Mouse (Mus musculus) hindbrain, embryonic 14.5 days (tissue): Measurements from ENCODE around the gene Man2b2. TPM values are rescaled to one million over a fixed set of nuclear protein-coding genes. Genes with fewer than 3 reads are reported as not detected.

Source experiments
- ATAC-seq: fragments of 200-750 bp; cut with Nextera tagmentation; 2 replicates; pipeline ENCODE4 v1.8.0; 2017; ENCODE audit warnings: moderate number of reproducible peaks, mild to moderate bottlenecking, moderate TSS enrichment, moderate library complexity; ENCODE audit not compliant: low FRiP score
- DNase-seq: peaks from one replicate; pipeline ENCODE4 v3.0.0-alpha.2; 2015; ENCODE audit warnings: low spot score
- H3K27ac ChIP-seq: fragments of 300-500 bp; sonication (generic); 2 replicates; pipeline ENCODE4 v1.5.1; 2014; ENCODE audit warnings: mild to moderate bottlenecking, moderate library complexity
- H3K27me3 ChIP-seq: fragments of 300-500 bp; sonication (generic); 2 replicates; pipeline ENCODE4 v1.6.1; 2014; ENCODE audit warnings: mild to moderate bottlenecking, low read length, mixed read lengths; ENCODE audit not compliant: control insufficient read depth, insufficient read depth
- H3K36me3 ChIP-seq: fragments of 300-500 bp; sonication (generic); replicated peaks from 2 replicates; pipeline ENCODE4 v1.6.1; 2014; ENCODE audit not compliant: control insufficient read depth, insufficient read depth
- H3K4me1 ChIP-seq: fragments of 300-500 bp; sonication (generic); replicated peaks from 2 replicates; pipeline ENCODE4 v1.6.1; 2014; ENCODE audit warnings: antibody characterized with exemption, low read length, mixed read lengths; ENCODE audit not compliant: control insufficient read depth, insufficient read depth
- H3K4me2 ChIP-seq: fragments of 300-500 bp; sonication (generic); replicated peaks from 2 replicates; pipeline ENCODE4 v1.6.1; 2014; ENCODE audit warnings: mild to moderate bottlenecking, moderate library complexity
- H3K4me3 ChIP-seq: fragments of 300-500 bp; sonication (generic); replicated peaks from 2 replicates; pipeline ENCODE4 v1.5.1; 2014; ENCODE audit warnings: mild to moderate bottlenecking, low read length
- H3K9ac ChIP-seq: fragments of 300-500 bp; sonication (generic); 2 replicates; pipeline ENCODE4 v1.6.1; 2014
- H3K9me3 ChIP-seq: fragments of 300-500 bp; sonication (generic); 2 replicates; pipeline ENCODE4 v1.6.1; 2016; ENCODE audit warnings: low read length; ENCODE audit not compliant: control insufficient read depth
- WGBS: fragments of 180-500 bp; shearing (Covaris S2); extraction: QIAGEN DNeasy Blood & Tissue Kit; methylation state at CpG from one replicate; pipeline ENCODE4 v1.1.7; 2014; 5-methylcytosine and 5-hydroxymethylcytosine counted together
- polyA plus RNA-seq: library from polyadenylated mRNA; unstranded; fragments of >200 nt; fragmentation: Nextera tagmentation; extraction: Ambion mirVana; gene quantifications from 2 replicates; pipeline ENCODE4 v1.2.1, GENCODE M21; 2014

Gene Man2b2
- polyA plus RNA-seq, 1 experiment from 2014 or later, result 13.9 TPM

DNA sequence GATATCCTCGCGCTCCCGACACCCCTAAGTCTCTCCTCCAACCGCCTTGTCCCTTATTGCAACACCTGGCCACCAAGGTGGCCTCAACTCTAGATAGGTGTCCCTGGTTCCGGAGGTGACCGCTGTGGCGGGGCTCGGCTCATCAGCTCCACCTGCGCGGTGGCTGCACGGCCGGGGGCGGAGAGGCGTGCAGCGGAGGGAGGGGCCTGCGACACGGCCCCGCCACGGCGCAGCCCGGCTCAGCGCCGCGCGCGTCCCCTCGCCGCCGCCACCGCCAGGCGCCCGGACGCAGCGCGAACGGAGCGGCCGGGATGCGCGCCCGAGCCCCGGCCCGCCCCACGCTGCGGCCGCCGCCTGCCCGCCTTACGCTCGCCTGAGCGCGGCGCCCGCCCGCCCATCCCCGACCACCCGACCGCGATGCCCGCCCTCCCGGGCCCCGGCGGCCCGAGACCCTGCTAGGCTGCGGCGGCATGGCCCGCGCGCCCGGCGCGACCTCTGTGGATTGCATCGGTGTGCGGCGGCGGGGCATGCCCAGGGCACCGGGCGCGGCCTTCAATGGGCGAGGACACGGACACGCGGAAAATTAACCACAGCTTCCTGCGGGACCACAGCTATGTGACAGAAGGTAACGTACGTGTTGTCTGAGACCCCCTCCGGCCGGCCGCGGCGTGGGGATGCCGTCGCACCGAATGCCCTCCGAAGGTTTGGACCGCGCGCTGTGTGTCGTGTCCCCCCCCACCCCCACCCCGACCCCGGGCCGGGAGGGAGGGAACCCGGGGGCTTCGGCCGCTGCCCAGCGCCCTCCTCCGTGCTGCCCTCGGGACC, 38.0 kb upstream of the Man2b2 start, which contains the start of gene Ppp2r2c:
Gene Ppp2r2c (plus strand): TSS at position 248 of the 825 bp plus-strand sequence.
- ATAC-seq, result peak; percentile 75
- under 1% methylated on average over 62 of the region's 108 CpGs for WGBS
- peaks cover 64% of the 10 kb centered on the region for H3K27me3 ChIP-seq

DNA sequence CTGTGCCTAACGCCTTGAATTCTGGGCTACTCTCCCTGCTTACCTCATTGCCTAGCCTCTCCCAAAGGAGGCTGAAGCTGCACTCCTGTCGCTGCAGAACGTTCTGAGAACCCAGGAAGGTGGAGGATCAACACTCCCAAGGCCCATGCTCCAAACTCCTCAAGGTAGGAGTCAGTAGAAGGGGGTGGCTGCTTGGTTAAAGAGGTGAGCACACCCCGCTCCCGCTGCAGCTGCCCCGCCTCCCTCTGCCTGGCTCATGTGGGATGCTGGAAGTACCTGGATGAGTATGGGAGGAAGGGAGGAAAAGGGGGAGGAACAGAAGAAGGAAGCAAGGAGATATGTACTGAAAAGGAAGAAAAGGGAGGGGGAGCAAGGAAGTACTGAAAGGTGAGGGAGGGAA, 37.1 kb upstream of the Man2b2 start:
- no peak for DNase-seq
- H3K27me3 ChIP-seq, result peaks cover 64% of the 10 kb centered on the region
- H3K36me3 ChIP-seq, result no peaks in the 10 kb centered on the region
- no peaks in the 10 kb centered on the region; the same call in 1 of the 2 replicates for H3K4me1 ChIP-seq
- no peak overlapping the region for H3K27ac ChIP-seq
- peak overlapping the region; percentile 81 for H3K9ac ChIP-seq
- H3K4me3 ChIP-seq, result peak overlapping the region; percentile 63
- H3K9me3 ChIP-seq, result 0 out of 2 replicates have a peak, but pooled peaks cover 4% of the 10 kb centered on the region
- 3% methylated on average over 6 of the region's 6 CpGs for WGBS
- H3K4me2 ChIP-seq, result peak overlapping the region; percentile 77
- ATAC-seq, result no peak

More for the DNA sequence above, 38.0 kb upstream of the Man2b2 start, which contains the start of gene Ppp2r2c:
- H3K4me1 ChIP-seq, result no peaks in the 10 kb centered on the region; the same call in 1 of the 2 replicates
- peak within 1 kb of the TSS; percentile 63 for H3K4me3 ChIP-seq
- H3K9me3 ChIP-seq, result 0 out of 2 replicates have a peak, but pooled peaks cover 4% of the 10 kb centered on the region
- peak within 1 kb of the TSS; percentile 81 for H3K9ac ChIP-seq
- peak within 1 kb of the TSS; percentile 82 for H3K27ac ChIP-seq
- peak; percentile 38 for DNase-seq
- no peaks in the 10 kb centered on the region for H3K36me3 ChIP-seq
- H3K4me2 ChIP-seq, result peak within 1 kb of the TSS; percentile 77

DNA sequence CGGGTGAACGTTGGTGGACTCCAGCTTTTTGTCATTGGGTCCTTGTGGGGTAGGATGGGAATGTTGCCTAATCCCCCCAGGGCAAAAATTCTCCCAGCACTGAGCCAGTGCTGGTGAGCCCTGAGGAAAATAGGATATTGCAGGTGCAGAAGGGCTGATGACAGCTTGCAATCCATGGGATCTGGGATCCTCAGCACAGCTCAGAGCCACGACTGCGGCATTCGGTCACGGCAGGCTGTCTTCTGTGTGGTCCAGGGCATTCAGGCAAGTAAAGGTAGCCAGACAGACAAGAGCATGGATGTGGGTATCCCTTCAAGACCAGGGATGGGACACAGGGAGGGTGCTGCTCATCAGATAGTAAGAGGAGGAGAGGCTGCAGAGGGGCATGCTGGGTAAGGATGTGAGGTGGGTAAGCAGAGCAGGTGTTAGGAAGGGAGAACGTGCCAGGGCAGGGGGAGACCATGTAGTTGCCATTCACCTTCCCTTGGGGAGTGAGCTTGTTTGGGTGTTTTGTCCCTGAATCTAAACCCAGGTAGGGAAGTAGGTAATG, 36.3 kb upstream of the Man2b2 start:
- 0 out of 2 replicates have a peak, but pooled peaks cover 2% of the 10 kb centered on the region for H3K9me3 ChIP-seq
- DNase-seq (no peak), ATAC-seq (no peak)
- H3K4me3 ChIP-seq, result no peak overlapping the region
- H3K4me2 ChIP-seq, result peak overlapping the region; percentile 77
- H3K9ac ChIP-seq, result no peak overlapping the region
- WGBS, result 65% methylated on average over 7 of the region's 7 CpGs
- H3K36me3 ChIP-seq, result no peaks in the 10 kb centered on the region
- no peak overlapping the region for H3K27ac ChIP-seq
- peaks cover 63% of the 10 kb centered on the region for H3K27me3 ChIP-seq
- no peaks in the 10 kb centered on the region; the same call in 1 of the 2 replicates for H3K4me1 ChIP-seq

DNA sequence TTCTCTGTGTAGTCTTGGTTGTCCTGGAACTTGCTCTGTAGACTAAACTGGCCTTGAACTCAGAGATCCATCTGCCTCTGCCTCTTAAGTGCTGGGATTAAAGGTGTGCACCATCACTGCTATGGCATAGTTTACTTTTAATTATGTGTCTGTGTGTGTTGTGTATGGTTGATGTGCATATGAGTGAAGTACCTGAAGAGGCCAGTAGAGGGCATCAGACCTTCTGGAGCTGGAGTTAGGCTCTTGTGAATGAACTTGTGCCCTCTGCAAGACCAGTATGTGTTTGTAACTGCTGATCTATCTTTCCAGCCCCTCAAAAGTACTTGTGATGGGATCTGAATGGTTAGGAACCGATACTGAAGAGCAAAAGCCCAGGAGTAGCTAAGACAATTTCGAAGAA, 30.6 kb upstream of the Man2b2 start:
- H3K4me3 ChIP-seq, result no peak overlapping the region
- no peak for ATAC-seq
- no peak overlapping the region for H3K9ac ChIP-seq
- 94% methylated on average over 2 of the region's 2 CpGs for WGBS
- H3K9me3 ChIP-seq, result no peaks in the 10 kb centered on the region
- DNase-seq, result no peak
- H3K27me3 ChIP-seq, result peaks cover 13% of the 10 kb centered on the region
- no peaks in the 10 kb centered on the region for H3K36me3 ChIP-seq
- no peak overlapping the region for H3K27ac ChIP-seq
- no peaks in the 10 kb centered on the region for H3K4me1 ChIP-seq
- H3K4me2 ChIP-seq, result no peak overlapping the region

DNA sequence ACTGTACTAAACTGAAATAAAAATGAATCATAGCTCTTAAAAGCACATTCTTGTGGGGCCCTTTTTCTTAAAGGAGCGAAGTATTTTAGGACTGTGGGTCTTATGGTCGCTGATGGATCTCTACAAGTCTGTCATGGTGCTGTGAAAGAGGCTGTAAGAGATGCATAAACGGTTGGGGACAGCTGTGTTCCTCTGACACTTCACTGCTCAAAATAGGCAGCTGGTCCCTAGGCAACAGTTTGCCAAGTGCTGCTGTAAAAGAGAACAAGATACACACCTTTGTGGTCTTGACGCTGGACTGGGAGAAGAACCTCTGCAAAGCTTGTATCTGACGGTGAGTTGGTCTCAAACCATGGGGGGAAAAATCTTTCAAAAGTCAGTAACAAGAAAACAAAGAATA, 27.1 kb upstream of the Man2b2 start:
- DNase-seq, result no peak
- Histone ChIP-seq H3K9ac (no peak overlapping the region), H3K36me3 (no peaks in the 10 kb centered on the region), H3K27ac (no peak overlapping the region), H3K9me3 (no peaks in the 10 kb centered on the region), H3K4me2 (no peak overlapping the region), H3K4me1 (no peaks in the 10 kb centered on the region), H3K4me3 (no peak overlapping the region), H3K27me3 (no peaks in the 10 kb centered on the region)
- WGBS, result 70% methylated on average over 5 of the region's 5 CpGs
- ATAC-seq, result no peak

DNA sequence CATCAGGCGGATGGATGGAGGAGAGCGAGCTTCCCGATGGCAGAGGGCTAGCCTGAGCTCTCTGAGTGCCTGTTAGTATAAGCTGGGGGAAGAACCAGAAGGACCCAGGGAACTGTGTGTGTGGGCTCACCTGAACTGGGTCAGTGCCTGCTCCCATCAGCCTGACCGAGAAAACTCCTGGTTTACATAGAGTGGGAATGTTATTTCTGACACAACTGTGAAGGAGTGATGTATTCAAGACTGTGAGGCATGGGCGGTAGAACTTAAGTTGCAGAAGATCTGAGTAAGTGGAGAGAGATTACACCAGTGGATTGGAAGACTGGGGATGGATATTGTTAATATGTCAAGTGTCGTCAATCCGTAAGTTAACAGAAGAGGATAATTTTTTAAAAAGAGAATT, 26.1 kb upstream of the Man2b2 start:
- H3K36me3 ChIP-seq, result no peaks in the 10 kb centered on the region
- DNase-seq, result no peak
- no peaks in the 10 kb centered on the region for H3K4me1 ChIP-seq
- H3K9ac ChIP-seq, result no peak overlapping the region
- H3K27me3 ChIP-seq, result no peaks in the 10 kb centered on the region
- no peak overlapping the region for H3K27ac ChIP-seq
- 94% methylated on average over 7 of the region's 7 CpGs for WGBS
- H3K9me3 ChIP-seq, result no peaks in the 10 kb centered on the region
- no peak overlapping the region for H3K4me3 ChIP-seq
- no peak for ATAC-seq
- H3K4me2 ChIP-seq, result no peak overlapping the region

DNA sequence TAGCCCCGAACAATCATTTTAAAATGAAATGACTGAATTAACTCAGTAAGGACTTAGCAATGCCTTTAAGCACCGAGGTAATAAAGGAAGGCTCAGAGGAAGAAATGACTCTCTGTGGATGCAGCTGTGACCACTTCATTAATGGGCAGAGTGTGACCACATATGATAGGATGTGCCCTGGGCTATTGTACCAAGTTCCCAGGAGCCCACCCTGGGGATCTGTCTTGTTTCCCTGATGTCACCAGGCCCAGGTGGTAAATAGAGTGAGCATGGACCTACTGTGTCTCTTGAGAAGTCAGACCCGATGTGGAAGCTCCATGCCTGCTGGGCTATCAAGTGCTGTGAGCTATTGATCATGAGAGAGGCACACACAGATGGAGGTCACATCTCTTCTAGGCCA, 24.7 kb upstream of the Man2b2 start:
- Histone ChIP-seq H3K27ac (no peak overlapping the region), H3K4me3 (no peak overlapping the region), H3K9me3 (no peaks in the 10 kb centered on the region), H3K27me3 (no peaks in the 10 kb centered on the region), H3K4me1 (no peaks in the 10 kb centered on the region), H3K4me2 (no peak overlapping the region), H3K9ac (no peak overlapping the region), H3K36me3 (no peaks in the 10 kb centered on the region)
- no peak for ATAC-seq
- WGBS, result 51% methylated on average over 3 of the region's 3 CpGs
- DNase-seq, result no peak

DNA sequence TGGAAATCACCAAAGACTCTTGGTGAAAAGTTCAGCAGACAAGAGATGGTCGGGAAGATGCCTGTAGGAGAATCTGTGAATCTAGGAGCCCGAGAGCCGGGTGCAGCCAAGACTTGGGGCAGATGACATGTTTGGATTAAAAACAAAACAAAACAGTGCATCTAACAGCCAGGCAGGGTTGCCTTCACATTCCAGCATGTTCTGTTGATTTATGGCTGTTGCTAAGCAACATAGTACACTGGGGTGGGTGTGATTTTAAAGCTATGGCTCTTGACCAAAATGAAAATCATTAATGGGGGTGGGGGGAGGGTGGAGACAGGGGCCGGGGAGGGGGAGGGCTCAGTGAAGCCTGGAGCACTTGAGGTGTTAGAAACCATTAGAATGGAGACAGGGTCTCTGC, 21.1 kb upstream of the Man2b2 start:
- no peaks in the 10 kb centered on the region for H3K27me3 ChIP-seq
- no peaks in the 10 kb centered on the region for H3K36me3 ChIP-seq
- DNase-seq, result peak; percentile 34
- H3K9me3 ChIP-seq, result no peaks in the 10 kb centered on the region
- ATAC-seq, result no peak
- no peak overlapping the region for H3K4me2 ChIP-seq
- no peaks in the 10 kb centered on the region for H3K4me1 ChIP-seq
- H3K4me3 ChIP-seq, result no peak overlapping the region
- H3K9ac ChIP-seq, result no peak overlapping the region
- H3K27ac ChIP-seq, result no peak overlapping the region
- 38% methylated on average over 4 of the region's 4 CpGs for WGBS

DNA sequence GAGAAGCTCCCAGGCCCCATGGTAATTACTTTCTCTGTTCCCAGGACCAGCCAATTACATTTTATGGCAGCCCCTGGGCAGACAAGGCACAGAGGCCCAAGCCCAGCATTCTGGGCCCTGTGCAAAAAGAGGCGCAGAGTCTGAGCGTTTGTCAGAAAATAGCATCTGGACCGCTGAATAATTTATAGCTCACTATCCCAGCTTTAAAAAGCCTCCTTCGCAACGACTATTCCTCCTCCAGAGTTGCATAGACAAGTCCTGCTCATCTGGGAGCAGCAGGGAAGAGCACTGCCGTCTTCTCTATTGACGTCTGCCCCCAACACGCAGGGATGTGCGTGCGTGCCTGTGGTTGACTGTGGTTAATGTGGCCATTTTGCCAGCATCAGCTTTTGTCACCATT, 14.0 kb upstream of the Man2b2 start:
- no peak overlapping the region for H3K4me2 ChIP-seq
- ATAC-seq (peak; percentile 62), DNase-seq (no peak)
- H3K9me3 ChIP-seq, result no peaks in the 10 kb centered on the region
- no peaks in the 10 kb centered on the region for H3K27me3 ChIP-seq
- WGBS, result 48% methylated on average over 10 of the region's 10 CpGs
- H3K36me3 ChIP-seq, result no peaks in the 10 kb centered on the region
- H3K4me1 ChIP-seq, result 0 out of 2 replicates have a peak, but pooled peaks cover 2% of the 10 kb centered on the region
- H3K9ac ChIP-seq, result no peak overlapping the region
- H3K27ac ChIP-seq, result peak overlapping the region; percentile 47; the same call in 1 of the 2 replicates
- no peak overlapping the region for H3K4me3 ChIP-seq
